Mouse (Mus musculus): ENCODE data around the gene Cenpa.

DNA sequence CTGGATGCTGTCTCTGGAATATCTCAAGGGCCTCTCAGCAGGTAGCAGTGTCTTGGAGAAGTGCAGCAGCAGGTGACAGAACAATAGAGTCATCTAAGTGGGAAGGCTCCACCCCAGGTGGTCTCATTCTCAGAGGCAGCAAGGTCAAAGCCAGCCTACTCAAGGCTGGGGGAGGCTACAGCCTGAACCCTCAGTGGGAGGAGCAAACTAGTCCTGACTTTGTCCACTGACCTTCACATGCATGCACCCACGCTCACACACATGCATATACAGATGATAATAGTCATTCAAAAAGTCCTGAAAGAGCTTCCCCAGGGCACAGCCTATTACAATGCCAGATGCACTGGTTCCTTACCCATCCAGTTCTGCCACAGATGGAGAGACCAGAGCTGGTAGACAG is 6.3 kb upstream of the Cenpa start:
- TF ChIP-seq CTCF (IDR thresholded peaks at IDR 0.05; ENCODE audit: low read depth) (no peak), EP300 (optimal IDR thresholded peaks at IDR 0.05) (no peak)

Data from stomach, postnatal 0 days (tissue).